Mouse (Mus musculus) bone marrow macrophage, adult 2 months (primary cell): Measurements from ENCODE around the gene Prdm15.

Experiments
- CTCF ChIP-seq: IDR thresholded peaks from 2 replicates; pipeline ENCODE4 v1.5.1; 2012; ENCODE audit warnings: low read depth, mild to moderate bottlenecking, low read length, moderate library complexity
- POLR2A ChIP-seq: IDR thresholded peaks from 2 replicates; pipeline ENCODE4 v1.6.1; 2012; ENCODE audit warnings: mild to moderate bottlenecking, low read depth, low read length, borderline replicate concordance

- TF ChIP-seq CTCF, result no peak
- TF ChIP-seq POLR2A, result no peak
Measured at GRCm38 (mm10) chr16:97844967-97845937, 6.4 kb downstream of the Prdm15 start.
